Mouse (Mus musculus) kidney, adult 2 months (tissue): ENCODE results near the gene Platr17. TPM values are rescaled to one million over a fixed set of nuclear protein-coding genes. Genes with fewer than 3 reads are reported as not detected.
"Not testable (repeated sequence)": the region's sequence is repeated elsewhere in the genome, so short reads cannot be mapped to it uniquely, and the experiment has no call there.

Experiments
- DNase-seq: peaks from one replicate; pipeline ENCODE4 v3.0.0; 2021
- H3K27ac ChIP-seq: fragments of 200-500 bp; 2 replicates; pipeline ENCODE4 v1.5.1; 2012; ENCODE audit warnings: low read depth, low read length, control low read depth, inconsistent platforms; ENCODE audit not compliant: insufficient read depth
- H3K27me3 ChIP-seq: fragments of 200-500 bp; replicated peaks from 2 replicates; pipeline ENCODE4 v1.6.1; 2012; ENCODE audit warnings: mild to moderate bottlenecking, moderate library complexity, low read length, inconsistent platforms; ENCODE audit not compliant: control insufficient read depth, insufficient read depth
- H3K36me3 ChIP-seq: fragments of 200-500 bp; 2 replicates; pipeline ENCODE4 v1.6.1; 2012; ENCODE audit warnings: mild to moderate bottlenecking, moderate library complexity, low read length, inconsistent platforms; ENCODE audit not compliant: control insufficient read depth, insufficient read depth
- H3K4me1 ChIP-seq: fragments of 200-500 bp; 2 replicates; pipeline ENCODE4 v1.6.1; 2011; ENCODE audit warnings: low read length; ENCODE audit not compliant: control insufficient read depth, insufficient read depth
- H3K4me3 ChIP-seq: fragments of 200-500 bp; 2 replicates; pipeline ENCODE4 v1.5.1; 2011; ENCODE audit warnings: mild to moderate bottlenecking, low read depth, low read length, control low read depth; ENCODE audit not compliant: insufficient read depth
- CTCF ChIP-seq: fragments of 200-500 bp; conservative IDR thresholded peaks from 2 replicates; pipeline ENCODE4 v1.5.1; 2011; ENCODE audit warnings: low read depth, mild to moderate bottlenecking, control low read depth, low read length, moderate library complexity, mixed read lengths; ENCODE audit not compliant: insufficient read depth, insufficient read length
- POLR2A ChIP-seq: fragments of 200-500 bp; IDR thresholded peaks from one replicate; pipeline ENCODE4 v1.6.1; 2011; ENCODE audit warnings: low read depth, low read length, control low read depth
- WGBS: fragments of 180-500 bp; shearing (Covaris S2); methylation state at CpG from one replicate; pipeline ENCODE4 v1.1.7; 2018; 5-methylcytosine and 5-hydroxymethylcytosine counted together
- polyA plus RNA-seq: library from polyadenylated mRNA; depleted of rRNA; stranded (reverse); fragments of >200 nt; gene quantifications from 2 replicates; pipeline ENCODE4 v1.2.3, GENCODE M21; 2012

Gene Platr17
- polyA plus RNA-seq, 1 experiment = not detected

DNA sequence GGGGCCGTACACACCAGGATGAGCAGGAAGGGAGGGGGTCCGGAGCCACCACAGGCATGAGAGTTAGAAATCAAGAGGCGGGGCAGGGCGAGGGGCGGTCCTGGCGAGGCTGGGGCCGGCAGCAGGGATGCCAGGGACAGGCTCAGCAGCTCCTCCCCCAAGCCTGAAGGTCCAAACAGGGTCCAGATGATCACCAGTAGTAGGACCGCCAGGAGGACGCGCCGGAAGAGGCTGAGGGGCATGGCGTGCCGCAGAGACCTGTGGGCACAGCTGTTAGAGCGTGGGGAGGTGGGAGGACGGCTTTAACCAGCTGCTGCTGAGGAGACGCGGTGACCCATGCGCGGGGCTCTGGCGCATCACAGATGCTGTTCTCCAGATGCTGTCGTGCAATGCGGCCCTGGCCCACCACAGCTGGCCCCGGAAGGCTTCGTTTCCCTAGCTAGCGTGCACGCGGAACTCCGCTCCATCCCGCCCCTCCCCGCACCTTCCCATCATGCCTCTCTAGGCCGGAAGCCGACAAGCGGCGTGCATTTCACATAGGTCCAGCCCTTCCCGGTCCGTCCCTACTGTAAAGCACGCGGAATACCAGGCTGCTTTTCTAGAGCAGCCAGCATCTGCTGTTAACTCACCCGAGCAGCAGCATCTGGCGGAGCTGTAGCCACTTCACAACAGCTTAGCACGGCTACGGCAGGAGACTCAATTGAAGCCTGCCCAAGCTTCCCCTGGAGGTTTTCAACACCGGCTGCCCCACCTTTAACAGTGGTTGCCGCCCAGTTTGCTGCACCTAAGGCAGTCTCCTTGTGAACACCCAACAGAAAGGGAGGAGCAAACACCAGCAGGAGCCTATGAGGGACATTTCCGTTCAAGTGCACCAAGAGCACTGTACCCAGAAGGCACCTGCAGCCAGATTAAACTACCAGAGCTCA lies 46.3 kb downstream of the Platr17 start, which contains the start of gene B3galt4:
Gene B3galt4, minus strand, starts transcription at position 468 of the 926 bp plus-strand sequence.
- Histone ChIP-seq H3K27me3 (no peaks in the 10 kb centered on the region), H3K4me1 (peaks cover 13% of the 10 kb centered on the region; the same call in 1 of the 2 replicates), H3K36me3 (no peaks in the 10 kb centered on the region), H3K27ac (peak within 1 kb of the TSS; percentile 30; the same call in 1 of the 2 replicates), H3K4me3 (peak within 1 kb of the TSS; percentile 62)
- WGBS = 2% methylated on average over 45 of the region's 45 CpGs
- peak; percentile 76 for DNase-seq
- TF ChIP-seq CTCF = no peak
- TF ChIP-seq POLR2A = peak; percentile 65

DNA sequence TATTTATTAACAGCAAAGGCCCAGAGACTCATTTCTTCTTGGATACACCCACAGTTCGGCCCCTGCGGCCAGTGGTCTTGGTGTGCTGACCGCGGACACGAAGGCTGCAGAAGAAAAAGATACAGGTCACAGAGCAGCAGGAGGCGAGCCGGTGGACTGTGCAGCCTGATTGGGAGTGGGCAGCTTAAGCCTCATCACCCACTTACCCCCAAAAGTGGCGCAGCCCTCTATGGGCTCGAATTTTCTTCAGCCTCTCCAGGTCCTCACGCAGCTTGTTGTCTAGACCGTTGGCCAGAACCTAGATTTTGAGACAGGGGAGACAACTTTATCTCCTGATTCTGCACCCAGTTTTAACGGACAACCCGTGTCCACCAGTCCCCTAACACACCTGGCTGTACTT lies 47.1 kb downstream of the Platr17 start:
- H3K27me3 ChIP-seq, H3K27ac ChIP-seq, H3K36me3 ChIP-seq, H3K4me3 ChIP-seq, DNase-seq: not testable (repeated sequence)
- H3K4me1 ChIP-seq = peaks cover 16% of the 10 kb centered on the region; the same call in 1 of the 2 replicates
- whole genome bisulfite sequencing = 70% methylated on average over 13 of the region's 13 CpGs

DNA sequence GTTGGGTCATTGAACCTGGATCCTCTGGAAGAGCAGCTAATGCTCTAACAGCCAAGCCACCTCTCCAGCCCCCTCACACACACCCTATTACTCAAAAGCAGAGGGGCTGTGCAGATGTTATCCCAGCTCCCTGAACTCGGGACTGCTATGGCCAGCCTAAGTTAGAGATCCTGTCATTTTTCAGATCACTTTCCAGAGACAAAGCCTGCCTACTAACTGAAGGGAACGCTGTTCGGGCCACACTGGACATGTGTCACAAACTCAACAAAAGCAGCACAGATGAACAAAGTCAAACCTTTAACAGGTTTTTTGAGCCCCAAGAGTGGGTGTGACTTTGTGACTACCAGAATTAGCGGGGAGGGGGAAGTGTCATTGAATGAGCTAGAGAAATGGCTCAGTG lies 47.9 kb downstream of the Platr17 start:
- WGBS = 76% methylated on average over 4 of the region's 4 CpGs
- Histone ChIP-seq H3K4me1 (peaks cover 16% of the 10 kb centered on the region; the same call in 1 of the 2 replicates), H3K36me3 (no peaks in the 10 kb centered on the region), H3K27me3 (no peaks in the 10 kb centered on the region), H3K27ac (no peak overlapping the region), H3K4me3 (no peak overlapping the region)
- no peak for DNase-seq
- TF ChIP-seq CTCF = no peak
- TF ChIP-seq POLR2A = no peak

DNA sequence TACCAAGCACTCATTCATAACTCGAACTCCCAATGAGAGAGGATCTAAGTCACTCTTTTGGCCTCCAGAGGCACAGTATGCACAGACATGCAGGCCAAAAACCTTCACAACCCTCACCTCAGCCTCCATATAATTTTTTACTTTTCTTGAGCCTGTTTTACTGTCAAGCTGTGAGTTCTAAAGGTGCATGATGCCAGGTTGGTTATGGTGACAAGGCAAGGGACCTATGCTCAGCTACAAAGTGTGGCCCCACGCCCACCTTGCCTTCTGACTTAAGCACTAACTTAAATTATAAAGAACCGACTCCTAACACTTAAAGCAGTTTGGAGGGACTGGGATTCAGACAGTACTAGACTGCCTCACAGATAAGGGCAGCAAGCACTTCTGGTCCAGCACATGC lies 48.4 kb downstream of the Platr17 start:
- Histone ChIP-seq H3K36me3 (no peaks in the 10 kb centered on the region), H3K4me3 (no peak overlapping the region), H3K4me1 (peaks cover 16% of the 10 kb centered on the region; the same call in 1 of the 2 replicates), H3K27ac (no peak overlapping the region), H3K27me3 (no peaks in the 10 kb centered on the region)
- no peak for TF ChIP-seq CTCF
- TF ChIP-seq POLR2A = no peak
- WGBS = 69% methylated on average over 3 of the region's 3 CpGs
- DNase-seq = no peak

DNA sequence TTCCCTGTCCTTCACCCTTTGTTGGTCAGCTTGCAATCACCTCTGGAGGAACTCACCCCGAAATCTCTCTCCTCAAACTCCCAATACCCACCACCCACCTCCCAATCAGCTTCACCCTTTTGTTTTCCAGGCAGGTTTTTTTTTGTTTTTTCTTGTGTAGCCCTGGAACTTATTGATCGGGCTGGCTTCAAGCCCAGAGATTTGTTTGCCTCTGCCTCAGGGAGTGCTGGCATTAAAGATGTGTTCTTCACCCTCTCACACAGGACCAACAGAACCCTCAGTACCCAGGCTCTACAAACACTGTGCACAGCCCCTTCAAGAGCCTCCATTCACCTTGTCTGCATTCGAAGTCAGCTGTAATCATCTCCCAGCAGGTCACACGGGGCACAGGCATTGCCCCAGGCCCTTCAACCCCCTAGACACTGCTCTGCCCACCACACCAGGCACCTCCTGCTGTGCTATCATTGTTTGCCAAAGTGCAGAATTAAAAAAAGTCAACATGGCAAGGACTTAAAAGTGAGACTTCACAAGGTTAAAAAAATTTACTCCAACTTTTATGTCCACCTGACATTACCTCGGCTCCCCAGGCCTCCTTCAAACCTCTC lies 49.1 kb downstream of the Platr17 start:
- DNase-seq = no peak
- peak overlapping the region; percentile 65 for H3K4me3 ChIP-seq
- WGBS = 27% methylated on average over 5 of the region's 5 CpGs
- no peaks in the 10 kb centered on the region; the same call in 1 of the 2 replicates for H3K36me3 ChIP-seq
- H3K27me3 ChIP-seq = no peaks in the 10 kb centered on the region
- peaks cover 16% of the 10 kb centered on the region; the same call in 1 of the 2 replicates for H3K4me1 ChIP-seq
- H3K27ac ChIP-seq = no peak overlapping the region
- no peak for TF ChIP-seq POLR2A
- TF ChIP-seq CTCF = no peak

DNA sequence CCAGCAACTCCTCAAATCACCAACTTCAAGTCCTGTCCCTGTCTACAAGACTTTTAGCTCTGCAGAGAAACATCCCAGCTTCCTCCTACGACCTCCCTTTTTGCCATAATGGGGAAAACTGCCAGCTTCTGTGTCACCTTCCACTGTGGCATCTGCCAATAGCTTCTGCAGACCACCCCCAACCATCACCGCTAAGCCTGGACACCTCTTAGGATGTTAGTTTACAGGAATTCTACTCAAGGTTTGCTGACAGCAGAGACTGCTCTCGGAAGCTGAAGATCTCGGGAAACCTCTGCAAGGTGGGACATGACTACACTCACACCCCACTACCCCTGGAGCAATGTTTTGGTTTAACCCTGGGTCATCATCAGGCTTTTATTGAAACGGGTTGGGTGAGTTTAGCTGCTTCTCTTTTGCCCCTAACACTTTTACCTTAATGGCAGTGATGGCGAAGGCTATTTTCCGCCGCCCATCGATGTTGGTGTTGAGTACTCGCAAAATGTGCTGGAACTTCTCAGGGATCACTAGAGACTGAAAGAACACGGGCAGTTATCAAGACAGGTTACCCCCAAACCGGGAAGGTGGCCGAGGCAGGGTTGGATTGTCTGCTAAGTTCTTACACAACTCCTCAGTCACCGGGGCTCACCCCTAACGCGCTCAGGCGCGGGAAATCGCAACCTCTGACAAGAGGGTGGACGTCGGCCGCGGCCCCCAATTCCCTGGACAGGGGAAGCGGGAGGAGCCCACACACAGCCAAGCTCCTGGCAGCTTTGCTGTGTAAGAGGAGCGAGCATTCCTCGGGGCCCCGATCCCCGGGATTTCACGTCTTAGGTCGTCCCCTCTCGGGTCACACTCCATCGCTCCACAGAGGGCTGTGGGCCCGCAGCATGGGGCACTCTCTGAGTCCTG lies 50.0 kb downstream of the Platr17 start:
- Histone ChIP-seq H3K4me1 (peaks cover 16% of the 10 kb centered on the region; the same call in 1 of the 2 replicates), H3K36me3 (no peaks in the 10 kb centered on the region; the same call in 1 of the 2 replicates), H3K27me3 (no peaks in the 10 kb centered on the region), H3K27ac (peak overlapping the region; percentile 78), H3K4me3 (peak overlapping the region; percentile 65)
- DNase-seq = no peak
- TF ChIP-seq POLR2A (no peak), CTCF (no peak)
- 1% methylated on average over 33 of the region's 33 CpGs for WGBS
